Mouse (Mus musculus) splenic B cell, adult 2 months (primary cell): Measurements from ENCODE around the gene Gnai2.
A peak's percentile ranks its signal among the peaks of the same experiment; 100 is the strongest.
"Not testable (repeated sequence)": the region's sequence is repeated elsewhere in the genome, so short reads cannot be mapped to it uniquely, and the experiment has no call there.

Experiments used
- DNase-seq: peaks from one replicate; pipeline ENCODE4 v3.0.0-alpha.2; 2011; ENCODE audit warnings: low read depth, low spot score
- H3K27me3 ChIP-seq: 2 replicates; pipeline ENCODE4 v1.6.1; 2012; ENCODE audit warnings: mild to moderate bottlenecking, low read length, moderate library complexity, mixed read lengths; ENCODE audit not compliant: control insufficient read depth, poor library complexity, insufficient read depth, severe bottlenecking
- H3K36me3 ChIP-seq: 2 replicates; pipeline ENCODE4 v1.6.1; 2012; ENCODE audit warnings: mild to moderate bottlenecking, low read length, moderate library complexity, mixed read lengths; ENCODE audit not compliant: control insufficient read depth, poor library complexity, insufficient read depth, severe bottlenecking

Gene Gnai2

GRCm38 (mm10) chr9:107570016-107570415, 65.2 kb downstream of the Gnai2 start:
- DNase-seq = no peak
- no peaks in the 10 kb centered on the region for H3K27me3 ChIP-seq
- no peaks in the 10 kb centered on the region for H3K36me3 ChIP-seq

GRCm38 (mm10) chr9:107569270-107569669, 65.9 kb downstream of the Gnai2 start:
- no peaks in the 10 kb centered on the region for H3K36me3 ChIP-seq
- no peaks in the 10 kb centered on the region for H3K27me3 ChIP-seq
- no peak for DNase-seq

- H3K36me3 ChIP-seq = no peaks in the 10 kb centered on the region
- DNase-seq = peak; percentile 88
These were observed 66.6 kb downstream of the Gnai2 start for GRCm38 (mm10) chr9:107568331-107569261.

GRCm38 (mm10) chr9:107567702-107568319, 67.4 kb downstream of the Gnai2 start, which contains the start of gene Hyal2:
Gene Hyal2 (plus strand): TSS chr9:107567945.
- H3K27me3 ChIP-seq = no peaks in the 10 kb centered on the region
- no peak for DNase-seq
- no peaks in the 10 kb centered on the region for H3K36me3 ChIP-seq

More at GRCm38 (mm10) chr9:107568331-107569261, 66.6 kb downstream of the Gnai2 start:
- H3K27me3 ChIP-seq = no peaks in the 10 kb centered on the region

- H3K36me3 ChIP-seq = no peaks in the 10 kb centered on the region
- no peak for DNase-seq
These were observed 68.3 kb downstream of the Gnai2 start for GRCm38 (mm10) chr9:107566855-107567254.

GRCm38 (mm10) chr9:107566041-107566709, 69.0 kb downstream of the Gnai2 start:
- Histone ChIP-seq H3K27me3 (no peaks in the 10 kb centered on the region), H3K36me3 (no peaks in the 10 kb centered on the region)
- peak; percentile 88 for DNase-seq

More at GRCm38 (mm10) chr9:107566855-107567254, 68.3 kb downstream of the Gnai2 start:
- no peaks in the 10 kb centered on the region for H3K27me3 ChIP-seq

- not testable (repeated sequence) for H3K36me3 ChIP-seq, H3K27me3 ChIP-seq, DNase-seq
These were observed 69.6 kb downstream of the Gnai2 start for GRCm38 (mm10) chr9:107565556-107565955.
